Mouse (Mus musculus) spleen, postnatal 10 days (tissue): ENCODE measurements around the gene Hibch.

Source experiments
- DNase-seq, 2 experiments: peaks; one replicate each; pipeline ENCODE4 v3.0.0; 2021 to 2022; ENCODE audit warnings: low spot score in 2 of 2

The Hibch gene

GRCm38 (mm10) chr1:52844782-52845665 lies at the start of gene Hibch:
Hibch (plus strand) TSS chr1:52844929.
- DNase-seq: peak; percentile 94 to 99

GRCm38 (mm10) chr1:52795927-52796326 lies 48.8 kb upstream of the Hibch start:
- no peak for DNase-seq

DNA sequence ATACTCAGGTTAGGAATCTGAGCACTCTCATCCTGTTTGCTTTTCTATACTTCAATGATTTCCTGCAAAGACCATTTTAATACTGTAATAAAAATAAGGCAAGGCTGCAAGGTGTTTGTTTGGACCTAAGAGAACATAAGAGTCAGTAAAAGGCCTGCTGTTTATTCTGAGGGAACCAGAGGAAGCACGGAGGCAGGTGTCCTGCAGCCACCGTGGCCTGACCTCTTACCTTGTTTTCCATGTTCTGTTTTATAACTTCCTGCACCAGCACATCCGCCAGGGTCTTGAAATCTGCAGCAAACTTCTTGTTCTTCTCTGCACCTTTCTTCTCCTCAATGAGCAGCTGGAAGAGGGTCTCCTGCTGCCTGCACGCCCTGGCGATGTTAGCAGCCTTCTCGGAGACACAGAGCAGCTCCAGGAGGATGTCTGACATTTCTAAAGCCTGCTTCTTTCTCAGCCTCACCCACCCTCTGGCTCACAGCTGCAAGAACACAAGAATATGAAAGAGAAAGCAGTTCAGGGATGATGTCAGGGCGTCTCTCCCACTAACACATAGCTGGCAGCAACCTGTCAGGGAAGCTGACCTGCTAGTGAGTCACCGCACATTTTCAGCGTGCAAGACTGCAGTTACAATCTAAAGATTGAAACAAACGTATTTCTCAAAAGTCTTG lies 45.5 kb upstream of the Hibch start:
- peak in 1 of 2 experiments; percentile 31 for DNase-seq

- DNase-seq: no peak
These were observed 45.0 kb upstream of the Hibch start for GRCm38 (mm10) chr1:52799772-52800171.

- DNase-seq: peak in 1 of 2 experiments; percentile 52
These were observed 44.4 kb upstream of the Hibch start for GRCm38 (mm10) chr1:52800340-52800740.

DNA sequence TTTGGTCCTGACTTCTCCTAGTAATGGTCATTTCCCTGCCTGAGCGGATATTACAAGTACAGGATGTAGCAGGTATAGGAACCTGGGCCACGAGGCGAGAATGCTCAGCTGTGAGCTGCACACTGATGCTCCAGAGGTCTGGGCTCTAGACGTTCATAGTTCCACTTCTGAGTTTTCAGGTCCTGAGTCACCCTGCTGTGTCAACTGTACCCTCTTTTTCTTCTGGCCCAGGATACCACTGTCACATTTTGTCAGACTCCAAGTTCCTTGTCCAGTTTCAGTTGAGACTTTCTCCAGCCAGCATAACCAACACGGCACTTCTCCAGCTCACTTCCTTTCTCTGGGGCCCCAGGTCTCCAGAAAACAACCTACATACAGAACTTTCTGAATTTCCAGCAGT lies 43.1 kb upstream of the Hibch start:
- DNase-seq: no peak

GRCm38 (mm10) chr1:52802406-52802975 lies 42.2 kb upstream of the Hibch start:
- DNase-seq: no peak

GRCm38 (mm10) chr1:52805041-52805440 lies 39.7 kb upstream of the Hibch start:
- no peak for DNase-seq

DNA sequence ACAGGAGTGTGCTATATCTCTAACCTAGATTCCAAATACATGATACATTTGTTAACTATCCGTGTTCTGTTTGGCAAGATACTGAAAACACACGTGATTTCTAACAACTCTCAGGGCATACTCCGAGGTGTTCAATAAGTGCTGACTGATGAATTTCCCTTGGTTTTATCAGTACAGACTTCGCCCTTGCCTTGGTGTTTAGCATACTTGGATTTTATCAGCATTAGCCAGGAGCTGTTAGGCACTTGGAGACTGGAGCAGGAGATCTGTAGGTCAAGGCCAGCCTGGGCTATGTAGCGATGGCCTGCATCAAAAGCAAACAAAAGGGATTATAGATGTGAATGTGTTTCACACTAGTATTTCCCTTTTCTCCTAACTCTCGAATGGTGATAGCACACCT lies 36.3 kb upstream of the Hibch start:
- no peak for DNase-seq

GRCm38 (mm10) chr1:52816232-52816891 lies 28.4 kb upstream of the Hibch start:
- no peak for DNase-seq

DNA sequence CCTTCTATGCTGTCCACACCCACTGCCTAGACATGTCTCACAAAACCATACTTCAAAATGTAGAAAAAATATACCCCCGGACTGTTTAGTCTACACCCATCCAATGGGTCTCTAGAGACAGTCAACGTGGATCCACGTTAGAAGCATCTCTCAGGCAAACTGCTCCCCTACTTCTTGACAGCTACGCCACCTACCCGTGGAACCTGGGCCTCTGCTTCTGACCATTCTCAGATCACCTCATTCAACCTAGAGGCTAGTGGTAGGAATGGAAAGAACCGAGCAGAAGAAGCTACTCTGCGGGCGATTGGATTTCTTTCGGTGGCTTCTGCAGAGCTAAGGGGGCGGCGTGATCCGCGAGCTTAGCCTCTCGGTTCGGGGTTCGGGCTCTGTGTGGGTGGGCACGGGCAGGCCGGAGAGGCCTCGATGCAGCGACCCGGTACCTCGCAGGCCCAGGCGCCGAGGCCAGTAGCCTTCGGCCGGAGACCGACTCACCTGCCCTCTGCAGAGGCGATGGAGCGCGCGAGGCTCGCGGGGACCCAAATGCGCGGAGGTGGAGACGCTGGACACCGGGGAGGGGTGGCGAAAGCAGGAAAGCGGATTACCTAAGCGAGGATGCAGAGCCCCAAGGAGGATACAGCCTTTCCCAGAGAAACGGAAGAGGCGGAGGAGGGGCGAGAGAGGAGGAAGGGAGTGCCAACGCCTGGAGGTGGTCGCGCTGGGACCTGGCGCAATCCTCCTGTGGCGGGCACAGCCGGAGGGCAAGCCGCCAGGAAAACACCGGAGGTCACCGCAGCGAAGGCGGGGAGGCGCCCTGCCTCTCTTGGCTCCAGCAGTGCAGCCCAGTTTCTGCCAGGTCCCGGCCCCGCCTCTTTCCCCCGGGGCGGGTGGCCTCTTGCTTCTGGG lies 27.6 kb upstream of the Hibch start, which contains the start of gene Inpp1:
Gene Inpp1, minus strand, starts transcription at position 779 of the 903 bp plus-strand sequence.
- peak; percentile 51 to 71 for DNase-seq

GRCm38 (mm10) chr1:52817813-52818147 lies 26.9 kb upstream of the Hibch start:
- DNase-seq: no peak

- DNase-seq: no peak
These were observed 5.6 kb upstream of the Hibch start for GRCm38 (mm10) chr1:52839099-52839498.

DNA sequence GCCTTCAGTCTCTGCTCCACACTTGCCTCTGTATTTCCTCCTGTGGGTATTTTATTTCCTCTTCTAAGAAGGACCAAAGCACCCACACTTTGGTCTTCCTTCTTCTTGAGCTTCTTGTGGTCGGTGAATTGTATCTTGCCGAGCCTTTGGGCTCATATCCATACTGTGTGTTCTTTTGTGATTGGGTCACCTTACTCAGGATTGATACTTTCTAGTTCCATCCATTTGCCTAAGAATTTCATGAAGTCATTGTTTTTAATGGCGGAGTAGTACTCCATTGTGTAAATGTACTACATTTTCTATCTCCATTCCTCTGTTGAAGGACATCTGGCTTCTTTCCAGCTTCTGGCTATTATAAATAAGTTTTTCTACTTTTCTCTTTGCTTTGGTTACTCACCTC lies 375 bp upstream of the Hibch start:
- DNase-seq: no peak

DNA sequence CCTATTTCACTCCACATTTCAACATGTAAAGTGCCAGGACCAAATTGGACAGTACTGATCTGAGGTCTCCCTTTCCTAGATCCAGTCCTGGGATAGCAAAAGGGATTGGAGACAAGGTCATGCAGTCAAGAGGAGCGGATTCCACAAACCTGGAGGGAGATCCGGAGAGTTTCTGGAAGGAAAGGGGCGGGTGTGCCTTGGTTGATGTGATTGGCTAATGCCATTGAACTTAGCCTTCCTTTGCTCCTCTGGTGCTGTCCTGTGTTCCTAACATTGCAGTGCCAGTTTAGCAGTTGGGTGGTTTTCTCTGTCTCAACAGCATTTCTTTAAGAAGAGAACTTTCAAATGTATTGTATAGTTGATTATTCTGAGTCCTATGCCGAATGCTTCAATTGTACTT lies 1.8 kb downstream of the Hibch start:
- DNase-seq: no peak

DNA sequence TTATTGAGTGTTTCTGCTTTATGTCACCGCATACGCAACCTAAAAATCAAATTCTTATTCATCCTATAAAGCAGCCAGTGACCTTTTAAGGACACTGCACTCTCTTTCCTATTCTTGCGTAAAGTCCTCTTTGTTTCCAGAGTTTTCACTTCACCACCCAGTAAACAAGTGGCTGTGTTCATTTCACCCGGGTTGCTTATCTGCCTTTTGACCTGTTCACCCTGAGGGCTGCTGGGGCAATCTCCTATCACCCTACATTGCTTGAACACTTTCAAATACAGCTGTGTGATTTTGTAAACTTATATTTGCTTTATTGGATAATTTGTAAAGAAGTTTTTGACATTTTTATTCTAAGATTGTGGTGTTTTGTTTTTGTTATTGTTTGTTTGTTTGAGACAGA lies 4.7 kb downstream of the Hibch start:
- DNase-seq: no peak

DNA sequence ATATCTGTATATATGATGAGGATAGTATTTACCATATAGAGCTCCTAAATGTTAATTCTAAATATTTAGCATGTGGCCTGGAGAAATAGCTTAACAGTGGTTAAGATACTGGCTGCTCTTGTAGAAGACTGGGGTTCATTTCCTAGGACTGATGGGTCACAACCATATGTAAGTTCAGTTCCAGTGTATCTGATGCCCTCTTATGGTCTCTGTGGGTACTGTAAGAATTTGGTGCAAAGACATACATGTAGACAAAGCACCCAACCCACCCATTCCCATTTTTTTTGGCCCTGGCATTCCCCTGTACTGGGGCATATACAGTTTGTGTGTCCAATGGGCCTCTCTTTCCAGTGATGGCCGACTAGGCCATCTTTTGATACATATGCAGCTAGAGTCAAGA lies 9.3 kb downstream of the Hibch start:
- peak in 1 of 2 experiments; percentile 15 for DNase-seq

DNA sequence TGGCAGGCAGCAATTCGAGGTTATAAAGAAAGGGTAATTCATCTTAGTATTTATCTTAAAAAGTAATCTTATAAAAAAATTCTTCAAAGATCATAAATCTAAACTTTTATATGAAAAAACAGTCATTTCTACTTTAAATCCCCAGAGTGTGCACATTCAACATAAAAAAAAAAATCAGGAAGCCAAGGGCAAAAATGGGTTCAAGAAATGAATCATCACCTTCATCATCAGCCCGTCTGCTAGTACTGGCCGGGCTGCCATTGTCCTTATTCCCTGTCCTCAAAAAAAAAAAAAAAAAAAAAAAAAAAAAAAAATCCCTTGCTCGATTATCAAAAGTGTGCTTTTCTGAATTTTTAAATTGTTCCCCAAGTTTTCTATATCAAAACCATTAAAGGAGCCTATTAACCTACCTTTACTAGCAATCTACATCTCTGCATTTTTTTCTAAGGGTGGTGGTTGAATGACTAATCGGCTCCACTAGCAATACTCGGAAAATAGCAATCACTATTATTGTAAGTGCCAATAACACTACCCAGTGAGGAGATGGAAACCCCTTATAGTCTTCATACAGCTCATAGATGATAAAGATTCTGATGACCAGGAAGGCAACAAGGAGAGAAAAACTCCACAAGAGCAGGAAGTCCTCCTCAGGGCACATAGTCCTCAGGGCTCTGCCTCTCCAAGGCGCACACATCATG lies 11.3 kb downstream of the Hibch start:
- DNase-seq: no peak

DNA sequence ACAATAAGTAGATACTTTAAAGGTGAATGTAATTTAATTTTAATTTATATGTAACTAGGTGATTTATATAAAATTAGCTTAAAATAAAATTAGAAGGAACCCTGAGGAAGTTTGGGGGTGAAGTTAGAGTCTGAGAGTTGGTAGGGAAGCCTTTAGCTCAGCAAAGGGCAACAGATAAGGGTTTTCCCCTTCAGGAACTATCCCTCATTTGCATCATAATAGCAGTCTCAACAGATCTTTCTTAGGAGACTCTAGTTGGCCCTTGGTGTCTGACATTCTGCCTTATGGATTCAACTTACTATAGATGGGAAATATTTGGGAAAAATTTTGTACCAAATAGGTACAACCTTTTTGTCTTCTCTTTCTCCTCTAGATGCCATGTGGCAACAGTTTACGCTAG lies 19.5 kb downstream of the Hibch start:
- DNase-seq: no peak

DNA sequence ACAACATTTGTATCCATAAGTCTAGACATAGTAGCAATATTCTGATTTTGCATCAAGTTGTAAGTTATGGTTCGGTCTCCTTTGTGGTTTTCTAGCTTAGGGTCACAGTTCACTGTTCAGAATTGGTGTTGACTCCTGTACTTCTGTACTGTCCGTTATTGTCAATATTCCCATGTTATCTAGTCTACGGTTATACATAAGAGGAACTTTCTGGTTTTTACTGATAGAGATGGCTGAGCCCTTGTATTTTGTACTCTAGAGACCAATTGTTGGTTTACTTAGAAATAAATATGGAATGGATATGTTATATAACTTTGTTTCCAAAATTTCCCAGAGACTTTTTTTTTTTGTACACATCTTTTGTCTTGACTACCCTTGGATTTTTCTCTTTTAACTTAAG lies 21.3 kb downstream of the Hibch start:
- no peak for DNase-seq

DNA sequence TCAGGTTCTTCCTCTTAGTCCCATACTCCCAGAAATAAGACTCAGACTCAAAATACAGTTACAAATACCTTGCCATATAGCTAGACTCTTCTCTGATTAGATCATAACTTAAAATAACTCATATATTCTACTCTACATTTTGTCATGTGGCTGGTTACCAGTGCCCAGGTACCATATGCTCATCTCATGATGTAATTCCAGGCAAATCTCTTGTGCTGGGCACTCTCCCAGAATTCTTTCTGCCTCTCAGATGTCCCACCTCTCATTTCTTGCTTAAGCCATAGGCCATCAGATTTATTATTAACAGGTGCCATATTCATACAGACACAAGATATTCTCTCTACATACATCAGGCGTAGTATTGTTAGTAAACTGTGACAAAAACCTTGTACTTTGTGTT lies 23.1 kb downstream of the Hibch start:
- DNase-seq: no peak
